Mouse (Mus musculus) limb, embryonic 14.5 days (tissue): ENCODE data around the gene Fcor. TPM values are rescaled to one million over a fixed set of nuclear protein-coding genes. Genes with fewer than 3 reads are reported as not detected.

Experiments
- ATAC-seq: fragments of 200-750 bp; cut with Nextera tagmentation; 2 replicates; pipeline ENCODE4 v1.8.0; 2017; ENCODE audit warnings: low read depth, moderate number of reproducible peaks, moderate TSS enrichment; ENCODE audit not compliant: low FRiP score
- DNase-seq: peaks from one replicate; pipeline ENCODE4 v3.0.0-alpha.2; 2015; ENCODE audit warnings: low spot score
- H3K27ac ChIP-seq: fragments of 300-500 bp; sonication (generic); replicated peaks from 2 replicates; pipeline ENCODE4 v1.5.1; 2014; ENCODE audit warnings: low read depth, mild to moderate bottlenecking, low read length, moderate library complexity, mixed read lengths
- H3K27me3 ChIP-seq: fragments of 300-500 bp; sonication (generic); 2 replicates; pipeline ENCODE4 v1.6.1; 2014; ENCODE audit warnings: low read length, mixed read lengths; ENCODE audit not compliant: control insufficient read depth, insufficient read depth
- H3K36me3 ChIP-seq: fragments of 300-500 bp; sonication (generic); 2 replicates; pipeline ENCODE4 v1.6.1; 2014; ENCODE audit warnings: mild to moderate bottlenecking, low read length, moderate library complexity, mixed read lengths; ENCODE audit not compliant: control insufficient read depth, insufficient read depth
- H3K4me1 ChIP-seq: fragments of 300-500 bp; sonication (generic); 2 replicates; pipeline ENCODE4 v1.6.1; 2014; ENCODE audit warnings: antibody characterized with exemption, low read length, mixed read lengths; ENCODE audit not compliant: control insufficient read depth, insufficient read depth
- H3K4me2 ChIP-seq: fragments of 300-500 bp; sonication (generic); replicated peaks from 2 replicates; pipeline ENCODE4 v1.6.1; 2014; ENCODE audit warnings: low read depth, mild to moderate bottlenecking, low read length, moderate library complexity; ENCODE audit not compliant: severe bottlenecking
- H3K4me3 ChIP-seq: fragments of 300-500 bp; sonication (generic); replicated peaks from 2 replicates; pipeline ENCODE4 v1.5.1; 2014; ENCODE audit warnings: low read length
- H3K9ac ChIP-seq: fragments of 300-500 bp; sonication (generic); 2 replicates; pipeline ENCODE4 v1.6.1; 2014; ENCODE audit warnings: mild to moderate bottlenecking, low read depth, low read length, moderate library complexity; ENCODE audit not compliant: severe bottlenecking
- H3K9me3 ChIP-seq: fragments of 300-500 bp; sonication (generic); 2 replicates; pipeline ENCODE4 v1.6.1; 2016; ENCODE audit warnings: low read length; ENCODE audit not compliant: control insufficient read depth
- POLR2A ChIP-seq: fragments of 200-500 bp; IDR thresholded peaks from 2 replicates; pipeline ENCODE4 v1.8.0; 2012; ENCODE audit warnings: inconsistent platforms, mild to moderate bottlenecking, moderate library complexity, borderline replicate concordance; ENCODE audit not compliant: insufficient read depth, insufficient read length; ENCODE audit errors: extremely low read depth
- WGBS: fragments of 180-500 bp; shearing (Covaris S2); extraction: QIAGEN DNeasy Blood & Tissue Kit; methylation state at CpG from one replicate; pipeline ENCODE4 v1.1.7; 2014; 5-methylcytosine and 5-hydroxymethylcytosine counted together
- polyA plus RNA-seq, 2 experiments: library from polyadenylated mRNA; depleted of rRNA in 1 of 2; stranded (reverse) in 1 of 2; unstranded in 1 of 2; fragments of >200 nt; fragmentation: Nextera tagmentation in 1 of 2; extraction: Ambion mirVana in 1 of 2; gene quantifications; 2 replicates each; pipeline versions ENCODE4 v1.2.1 to v1.2.3; 2012 to 2014

Fcor gene
- polyA plus RNA-seq (2012; rRNA removed), result 7.3 and 7.9 TPM in 2 replicates
- 14.1 and 18.2 TPM in 2 replicates for polyA plus RNA-seq (2014; fragmentation: Nextera tagmentation; extraction: Ambion mirVana)

DNA sequence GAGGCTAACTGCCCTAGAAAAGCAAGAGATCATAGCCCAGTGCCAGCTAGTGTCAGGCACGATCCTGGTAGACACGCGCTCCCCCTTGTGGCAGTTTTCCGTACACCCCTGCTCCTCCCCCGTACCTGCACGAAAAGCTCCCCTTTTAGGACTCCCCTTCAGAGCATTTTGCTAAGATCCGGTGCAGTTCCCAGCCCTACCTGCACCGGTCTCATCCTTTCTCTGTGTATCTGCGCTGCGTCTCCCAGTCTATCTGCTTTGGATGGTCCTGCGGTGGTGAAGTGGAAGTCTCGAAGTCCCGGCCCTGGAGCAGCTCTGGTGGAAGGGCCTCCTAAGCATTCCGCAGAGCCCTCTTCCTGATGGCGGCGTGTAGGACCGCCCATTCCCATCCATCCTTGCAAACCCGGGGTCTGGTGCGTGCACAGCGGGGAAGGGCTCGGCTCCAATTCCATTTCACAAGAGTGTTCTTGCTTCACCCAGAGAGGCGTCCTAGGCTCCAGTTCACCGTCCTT lies at the start of gene Fcor:
Fcor (minus strand) TSS at position 383 of the 512 bp plus-strand sequence.
- H3K4me1 ChIP-seq, result peaks cover 2% of the 10 kb centered on the region; the same call in 1 of the 2 replicates

GRCm38 (mm10) chr8:3721041-3721440 lies 48.9 kb upstream of the Fcor start:
- ATAC-seq (no peak), DNase-seq (peak; percentile 6)
- H3K27me3 ChIP-seq, result no peaks in the 10 kb centered on the region
- TF ChIP-seq POLR2A, result no peak
- no peak overlapping the region for H3K4me2 ChIP-seq
- H3K4me1 ChIP-seq, result no peaks in the 10 kb centered on the region
- H3K36me3 ChIP-seq, result no peaks in the 10 kb centered on the region
- no peak overlapping the region for H3K4me3 ChIP-seq
- no peak overlapping the region for H3K27ac ChIP-seq
- 29% methylated on average over 1 of the region's 1 CpGs for WGBS
- no peaks in the 10 kb centered on the region for H3K9me3 ChIP-seq
- no peak overlapping the region for H3K9ac ChIP-seq

More for the DNA sequence above, at the start of gene Fcor:
- H3K4me3 ChIP-seq, result peak within 1 kb of the TSS; percentile 54
- peak within 1 kb of the TSS; percentile 70 for H3K27ac ChIP-seq
- TF ChIP-seq POLR2A, result 0 out of 2 replicates have a peak, but pooled peaks have one; percentile 37
- peak within 1 kb of the TSS; percentile 62 for H3K9ac ChIP-seq
- DNase-seq (peak; percentile 89), ATAC-seq (peak; percentile 87)
- peak within 1 kb of the TSS; percentile 64 for H3K4me2 ChIP-seq
- no peaks in the 10 kb centered on the region for H3K27me3 ChIP-seq
- H3K9me3 ChIP-seq, result no peaks in the 10 kb centered on the region
- H3K36me3 ChIP-seq, result no peaks in the 10 kb centered on the region
- WGBS, result under 1% methylated on average over 23 of the region's 23 CpGs

DNA sequence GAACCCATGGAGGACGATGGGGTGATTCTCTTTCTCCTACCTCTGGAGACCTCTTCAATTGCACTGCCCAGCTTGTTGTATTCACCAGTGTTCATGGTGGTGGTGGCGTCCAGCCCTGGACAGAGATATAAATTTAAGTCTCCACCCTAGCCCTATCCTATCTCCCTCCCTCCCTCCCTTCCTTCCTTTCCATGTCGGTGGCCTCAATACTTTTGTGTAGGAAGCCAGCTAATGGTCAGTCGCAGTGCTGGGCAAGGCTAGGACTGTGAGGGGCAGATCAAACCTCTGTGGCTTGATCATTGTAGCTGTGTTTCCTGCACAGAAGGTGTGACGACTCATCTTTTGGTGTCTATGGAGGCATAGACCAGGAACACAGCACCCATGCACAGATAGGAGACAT lies 48.4 kb upstream of the Fcor start, which contains the start of gene Clec4g:
Clec4g (minus strand) TSS at position 101 of the 400 bp plus-strand sequence.
- no peak for ATAC-seq
- no peak for DNase-seq
- H3K27me3 ChIP-seq, result no peaks in the 10 kb centered on the region
- TF ChIP-seq POLR2A, result no peak
- H3K27ac ChIP-seq, result no peak within 1 kb of the TSS
- H3K4me2 ChIP-seq, result no peak within 1 kb of the TSS
- no peak within 1 kb of the TSS for H3K9ac ChIP-seq
- no peaks in the 10 kb centered on the region for H3K9me3 ChIP-seq
- no peak within 1 kb of the TSS for H3K4me3 ChIP-seq
- 66% methylated on average over 5 of the region's 5 CpGs for WGBS
- no peaks in the 10 kb centered on the region for H3K4me1 ChIP-seq
- H3K36me3 ChIP-seq, result no peaks in the 10 kb centered on the region

- Histone ChIP-seq H3K27ac (no peak overlapping the region), H3K4me2 (no peak overlapping the region), H3K36me3 (no peaks in the 10 kb centered on the region), H3K4me1 (no peaks in the 10 kb centered on the region), H3K4me3 (no peak overlapping the region), H3K9me3 (no peaks in the 10 kb centered on the region), H3K9ac (no peak overlapping the region), H3K27me3 (no peaks in the 10 kb centered on the region)
- TF ChIP-seq POLR2A, result no peak
- 15% methylated on average over 14 of the region's 14 CpGs for WGBS
- DNase-seq, result no peak
- no peak for ATAC-seq
These were observed 46.4 kb upstream of the Fcor start for GRCm38 (mm10) chr8:3718559-3718958.

- H3K4me1 ChIP-seq, result no peaks in the 10 kb centered on the region
- H3K27ac ChIP-seq, result no peak overlapping the region
- no peak for ATAC-seq
- H3K36me3 ChIP-seq, result no peaks in the 10 kb centered on the region
- TF ChIP-seq POLR2A, result no peak
- 85% methylated on average over 12 of the region's 12 CpGs for WGBS
- DNase-seq, result no peak
- no peak overlapping the region for H3K4me2 ChIP-seq
- no peak overlapping the region for H3K4me3 ChIP-seq
- no peaks in the 10 kb centered on the region for H3K9me3 ChIP-seq
- no peaks in the 10 kb centered on the region for H3K27me3 ChIP-seq
- H3K9ac ChIP-seq, result no peak overlapping the region
These were observed 45.3 kb upstream of the Fcor start for GRCm38 (mm10) chr8:3717321-3717954.
